Mouse (Mus musculus) cerebellum, postnatal 14 days (tissue): ENCODE results near the gene Tmem161a.
A peak's percentile ranks its signal among the peaks of the same experiment; 100 is the strongest.

ENCODE experiments used
- DNase-seq, 2 experiments: peaks; one replicate each; pipeline ENCODE4 v3.0.0; 2021; ENCODE audit warnings: mixed read lengths in 2 of 2

Gene Tmem161a

GRCm38 (mm10) chr8:70163316-70163715 lies 8.8 kb upstream of the Tmem161a start:
- DNase-seq = no peak

- DNase-seq = peak; percentile 83 to 89
These were observed 5.5 kb upstream of the Tmem161a start for GRCm38 (mm10) chr8:70166504-70167110.

DNA sequence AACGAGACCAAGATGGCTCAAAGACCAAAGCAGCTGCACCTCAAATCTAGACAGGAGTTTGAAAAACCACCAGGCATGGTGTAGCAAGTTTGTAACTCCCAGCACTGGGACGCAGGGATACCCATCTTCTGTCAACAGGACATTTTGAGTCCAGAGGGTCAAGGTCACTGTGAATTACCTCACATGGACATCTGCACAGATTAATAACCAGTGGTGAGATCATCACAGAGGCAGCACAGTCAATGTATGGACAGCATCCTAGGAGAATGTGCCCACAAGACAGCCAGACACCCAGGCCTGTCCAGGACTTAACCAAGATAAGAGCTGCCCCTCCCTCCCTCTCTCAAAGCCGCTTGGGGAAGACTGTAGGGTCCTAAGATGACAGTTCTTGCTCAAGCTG lies 2.0 kb upstream of the Tmem161a start:
- DNase-seq = no peak

- no peak for DNase-seq
These were observed 1.4 kb upstream of the Tmem161a start for GRCm38 (mm10) chr8:70170748-70171147.

GRCm38 (mm10) chr8:70171240-70171639 lies 916 bp upstream of the Tmem161a start:
- no peak for DNase-seq

DNA sequence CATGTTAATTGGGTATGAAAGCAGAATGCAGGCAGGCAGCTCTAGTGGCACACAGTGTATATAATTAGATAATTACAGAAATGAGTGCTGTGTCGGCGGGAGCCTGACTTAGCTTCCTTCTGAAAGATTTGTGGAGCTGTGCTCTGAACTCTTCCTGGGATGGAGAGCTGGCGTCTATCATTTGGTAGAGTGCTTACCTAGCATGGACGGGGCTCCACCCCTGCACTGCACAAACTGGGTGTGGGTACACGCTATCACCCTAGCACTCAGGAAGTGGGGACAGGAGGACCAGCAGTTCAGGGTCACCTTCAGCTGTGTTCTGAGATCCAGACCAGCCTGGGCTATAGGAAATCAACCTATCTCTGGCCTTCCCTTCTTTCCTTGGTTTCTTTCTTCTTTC lies 1.2 kb downstream of the Tmem161a start:
- no peak for DNase-seq

GRCm38 (mm10) chr8:70174079-70174478 lies 1.9 kb downstream of the Tmem161a start:
- DNase-seq = no peak

- no peak for DNase-seq
These were observed 6.1 kb downstream of the Tmem161a start for GRCm38 (mm10) chr8:70178231-70178630.

DNA sequence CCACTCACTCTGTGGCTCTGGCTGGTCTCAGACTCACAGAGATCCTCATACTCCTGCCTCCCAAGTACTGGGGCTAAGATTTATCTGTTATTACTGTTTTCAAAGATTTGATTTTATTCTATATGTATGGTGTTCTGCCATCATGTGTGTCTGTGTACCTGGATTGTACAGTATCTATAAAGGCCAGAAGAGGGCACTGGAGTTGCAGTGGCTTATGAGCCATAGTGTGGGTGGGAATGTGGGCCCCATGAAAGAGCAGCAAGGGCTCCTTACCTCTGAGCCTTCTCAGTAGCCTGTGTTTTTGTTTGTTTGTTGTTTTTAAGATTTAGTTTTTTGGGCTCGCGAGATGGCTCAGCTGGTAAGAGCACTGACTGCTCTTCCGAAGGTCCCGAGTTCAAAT lies 6.9 kb downstream of the Tmem161a start:
- DNase-seq = peak in 1 of 2 experiments; percentile 27

DNA sequence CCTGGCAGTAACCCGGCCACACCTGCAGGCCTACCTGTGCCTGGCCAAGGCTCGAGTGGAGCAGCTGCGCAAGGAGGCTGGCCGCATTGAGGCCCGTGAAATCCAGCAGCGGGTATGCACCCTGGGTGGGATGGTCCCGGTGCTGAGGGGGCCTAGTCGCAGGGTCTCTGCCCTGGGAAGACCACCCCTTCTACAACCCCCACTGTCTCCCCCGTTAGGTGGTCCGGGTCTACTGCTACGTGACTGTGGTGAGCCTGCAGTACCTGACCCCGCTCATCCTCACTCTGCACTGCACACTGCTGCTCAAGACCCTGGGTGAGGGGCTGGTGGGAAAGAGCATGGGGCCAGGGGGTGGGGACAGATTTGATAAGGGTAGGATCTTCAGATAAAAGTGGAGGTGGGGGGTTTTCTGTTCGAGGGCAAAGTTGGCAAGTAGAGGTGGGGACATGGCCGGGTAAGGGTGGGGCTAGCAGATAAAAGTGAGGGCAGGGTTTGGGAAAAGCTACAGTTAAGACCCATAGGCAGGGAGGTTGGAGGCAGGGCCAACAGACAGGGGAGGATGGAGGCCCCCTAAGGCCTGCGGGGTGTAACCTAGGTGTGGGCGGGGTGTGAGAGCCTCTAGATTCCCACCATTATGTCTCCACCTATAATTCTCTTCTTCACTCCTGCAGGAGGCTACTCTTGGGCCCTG lies 9.2 kb downstream of the Tmem161a start:
- no peak for DNase-seq

DNA sequence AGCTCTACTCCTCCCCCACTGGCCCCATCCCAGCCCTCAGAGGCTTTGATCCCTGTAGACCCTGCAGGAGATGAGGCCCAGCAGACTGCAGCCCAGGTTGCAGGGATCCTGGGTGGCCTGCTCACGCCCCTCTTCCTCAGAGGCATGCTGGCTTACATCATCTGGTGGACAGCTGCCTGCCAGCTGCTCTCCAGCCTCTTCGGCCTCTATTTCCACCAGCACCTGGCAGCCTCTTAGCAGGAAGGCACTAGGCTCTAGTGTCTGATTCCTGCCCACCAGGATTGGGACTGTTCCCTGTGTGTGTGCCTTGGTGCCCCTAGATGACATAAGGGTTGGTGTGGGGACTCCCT lies 9.7 kb downstream of the Tmem161a start:
- no peak for DNase-seq

DNA sequence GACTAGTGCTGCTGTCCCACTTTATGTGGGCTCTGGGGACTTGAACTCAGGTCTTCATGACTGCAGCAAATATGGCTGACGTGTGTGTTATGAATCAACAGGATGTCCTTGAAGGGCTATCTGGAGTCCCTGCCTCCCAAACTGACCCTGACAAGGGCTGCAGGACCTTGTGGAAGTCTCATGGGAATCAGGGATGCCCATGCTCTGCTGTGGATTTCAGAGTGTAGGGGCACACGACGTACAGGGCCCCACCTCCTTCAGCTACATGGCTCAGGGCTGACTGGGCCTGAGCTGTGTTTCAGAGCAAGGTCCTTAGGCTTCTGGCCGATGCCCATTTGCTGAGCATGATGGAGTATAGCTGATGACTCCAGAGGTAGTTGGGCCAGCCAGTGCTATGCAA lies 11.0 kb downstream of the Tmem161a start:
- DNase-seq = no peak

DNA sequence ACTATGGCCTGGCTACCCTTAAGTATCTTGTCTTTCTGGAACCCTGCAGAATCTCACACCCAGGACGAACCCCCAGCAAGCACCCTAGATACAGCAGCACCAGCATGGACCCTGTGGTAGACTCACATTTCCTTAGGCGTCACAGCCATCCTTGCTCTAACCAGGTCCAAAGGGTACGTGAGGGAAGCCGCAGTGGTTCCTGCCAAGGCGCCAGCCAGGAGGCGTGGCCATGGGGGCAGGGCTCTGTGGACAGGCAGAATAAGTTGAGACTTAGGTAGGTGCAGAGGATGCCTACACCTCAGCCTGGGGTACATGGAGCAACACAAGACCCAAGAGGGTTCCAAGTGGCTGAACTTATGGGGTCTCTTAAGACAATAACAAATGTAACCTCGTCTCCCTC lies 16.6 kb downstream of the Tmem161a start:
- no peak for DNase-seq

- DNase-seq = no peak
These were observed 21.1 kb downstream of the Tmem161a start for GRCm38 (mm10) chr8:70193238-70193637.

GRCm38 (mm10) chr8:70194191-70194590 lies 22.0 kb downstream of the Tmem161a start:
- DNase-seq = no peak

DNA sequence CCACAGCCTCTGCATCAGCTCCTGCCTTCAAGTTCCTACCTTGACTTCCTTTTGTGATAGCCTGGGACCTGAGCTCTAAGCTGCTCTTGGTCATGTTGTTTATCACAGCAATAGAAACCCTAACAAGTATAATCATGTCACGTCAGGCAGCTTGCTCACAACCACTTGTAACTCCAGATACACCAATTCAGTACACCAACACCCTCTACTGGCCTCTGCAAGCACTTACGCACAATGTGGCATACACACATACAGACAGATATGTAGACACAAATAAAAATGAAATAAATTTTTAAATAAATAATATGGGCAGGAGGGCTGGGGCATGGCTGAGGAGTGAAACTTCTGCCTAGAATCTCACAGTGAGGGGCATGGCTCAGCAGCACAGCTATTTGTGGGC lies 23.6 kb downstream of the Tmem161a start:
- no peak for DNase-seq

- no peak for DNase-seq
These were observed 25.4 kb downstream of the Tmem161a start for GRCm38 (mm10) chr8:70197603-70198002.

DNA sequence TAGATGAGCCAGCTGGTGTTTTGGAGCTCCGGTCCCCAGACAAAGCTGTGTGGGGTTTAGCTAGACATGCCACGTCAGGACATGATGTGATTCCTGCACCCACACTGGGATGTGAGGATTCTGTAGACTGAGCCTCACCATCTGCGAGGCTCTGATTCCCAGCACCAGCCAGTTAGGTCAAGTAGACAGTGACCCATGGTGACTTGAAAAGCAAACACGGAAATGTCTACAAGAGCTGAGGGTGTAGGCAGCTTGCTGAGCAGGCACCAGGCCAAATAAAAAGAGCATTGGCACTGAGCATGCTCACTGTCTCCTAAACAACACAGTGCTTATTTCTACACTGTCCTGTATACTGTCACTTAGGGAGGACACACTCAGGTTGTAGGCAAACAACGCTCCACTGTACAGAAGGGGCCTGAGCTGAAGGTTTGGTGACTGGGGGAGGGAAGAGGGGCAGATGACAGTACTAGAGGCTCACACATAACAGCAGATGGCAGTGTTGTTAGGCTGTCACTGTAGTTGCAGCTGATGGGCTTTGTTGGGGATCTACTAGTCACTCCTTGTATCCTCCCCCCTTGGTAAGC lies 28.0 kb downstream of the Tmem161a start:
- peak; percentile 66 to 71 for DNase-seq

GRCm38 (mm10) chr8:70201417-70201816 lies 29.3 kb downstream of the Tmem161a start:
- DNase-seq = no peak

DNA sequence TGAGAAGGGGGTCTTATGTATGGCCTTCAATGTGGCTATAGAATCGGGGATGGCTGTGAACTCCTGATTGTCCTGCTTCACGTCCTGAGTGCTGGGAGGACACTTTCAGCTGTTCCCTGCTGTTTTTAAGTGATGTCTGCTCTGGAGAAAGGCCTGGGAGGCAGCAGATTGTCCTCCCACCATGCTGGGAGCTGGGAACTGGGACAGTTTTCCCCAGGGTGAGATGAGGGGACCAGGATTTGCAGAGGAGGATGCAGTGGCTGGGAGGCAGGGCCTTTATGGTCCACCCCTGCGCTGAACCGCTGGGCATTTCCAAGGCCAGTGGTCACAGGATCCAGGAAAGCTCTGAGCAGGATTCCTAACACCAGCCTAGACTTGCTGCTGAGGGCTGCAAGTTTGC lies 30.9 kb downstream of the Tmem161a start:
- DNase-seq = no peak

GRCm38 (mm10) chr8:70204757-70205156 lies 32.6 kb downstream of the Tmem161a start:
- DNase-seq = no peak

DNA sequence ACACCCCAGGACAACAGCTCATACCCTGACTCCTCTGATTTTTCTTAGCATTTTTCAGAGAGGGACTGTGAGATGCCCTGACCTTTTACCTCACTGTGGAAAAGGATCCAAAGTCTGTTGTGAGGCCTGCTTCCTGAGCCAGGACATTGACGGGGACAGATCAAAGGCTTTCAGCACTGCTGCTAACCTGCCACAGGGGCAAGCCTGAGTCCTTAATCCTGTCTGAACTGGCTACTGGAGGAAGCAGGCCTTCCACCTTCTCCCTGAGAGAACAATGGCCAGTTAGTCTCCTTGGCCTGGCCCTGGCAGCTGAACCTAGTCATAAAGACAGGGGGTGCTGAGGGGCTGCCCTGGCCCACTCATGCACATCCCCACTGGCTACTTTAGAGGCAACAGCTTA lies 36.0 kb downstream of the Tmem161a start:
- DNase-seq = no peak

GRCm38 (mm10) chr8:70210538-70210937 lies 38.4 kb downstream of the Tmem161a start:
- DNase-seq = no peak

DNA sequence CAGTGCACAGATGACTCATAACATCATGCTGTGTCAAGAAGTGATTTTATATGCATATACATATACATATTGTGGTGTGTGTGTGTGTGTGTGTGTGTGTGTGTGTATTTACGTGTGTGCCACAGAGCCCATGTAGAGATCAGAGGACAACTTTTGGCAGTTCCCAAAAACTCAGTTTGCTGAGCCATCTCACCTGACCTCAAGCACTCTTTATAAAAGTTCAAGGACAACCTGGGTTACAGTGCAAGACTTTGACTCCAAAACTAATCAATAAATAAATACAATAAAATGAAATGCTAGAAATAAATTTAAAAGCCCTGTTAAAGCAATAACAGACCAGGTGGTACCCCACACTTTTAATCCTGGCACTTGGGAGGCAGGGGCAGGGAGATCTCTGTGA lies 39.1 kb downstream of the Tmem161a start:
- DNase-seq = no peak

DNA sequence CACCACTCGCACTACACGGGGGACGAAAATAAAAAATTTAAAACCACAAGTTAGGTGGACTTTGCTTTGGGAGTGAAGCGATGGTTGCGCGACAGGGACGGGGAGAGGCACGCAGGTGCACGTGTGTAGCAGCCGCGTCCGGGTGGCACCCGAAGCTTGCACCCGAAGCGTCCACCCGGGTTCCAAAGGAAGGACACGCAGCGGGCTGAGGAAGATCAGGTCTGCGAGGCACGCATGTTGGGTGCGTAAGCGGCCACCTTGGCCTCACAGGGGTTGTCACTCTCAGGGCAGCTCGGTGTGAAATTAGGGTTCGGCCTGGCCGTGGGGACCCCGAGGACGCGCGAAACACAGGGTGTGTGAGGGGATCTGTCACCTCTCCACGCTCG lies 39.6 kb downstream of the Tmem161a start:
- no peak for DNase-seq
